Mouse (Mus musculus) cerebral cortex, adult 2 months (tissue): ENCODE data around the gene Mast3.

Experiments used
- WGBS: fragments of 180-500 bp; shearing (Covaris S2); methylation state at CpG from one replicate; pipeline ENCODE4 v1.1.7; 2018; 5-methylcytosine and 5-hydroxymethylcytosine counted together

Mast3 gene

DNA sequence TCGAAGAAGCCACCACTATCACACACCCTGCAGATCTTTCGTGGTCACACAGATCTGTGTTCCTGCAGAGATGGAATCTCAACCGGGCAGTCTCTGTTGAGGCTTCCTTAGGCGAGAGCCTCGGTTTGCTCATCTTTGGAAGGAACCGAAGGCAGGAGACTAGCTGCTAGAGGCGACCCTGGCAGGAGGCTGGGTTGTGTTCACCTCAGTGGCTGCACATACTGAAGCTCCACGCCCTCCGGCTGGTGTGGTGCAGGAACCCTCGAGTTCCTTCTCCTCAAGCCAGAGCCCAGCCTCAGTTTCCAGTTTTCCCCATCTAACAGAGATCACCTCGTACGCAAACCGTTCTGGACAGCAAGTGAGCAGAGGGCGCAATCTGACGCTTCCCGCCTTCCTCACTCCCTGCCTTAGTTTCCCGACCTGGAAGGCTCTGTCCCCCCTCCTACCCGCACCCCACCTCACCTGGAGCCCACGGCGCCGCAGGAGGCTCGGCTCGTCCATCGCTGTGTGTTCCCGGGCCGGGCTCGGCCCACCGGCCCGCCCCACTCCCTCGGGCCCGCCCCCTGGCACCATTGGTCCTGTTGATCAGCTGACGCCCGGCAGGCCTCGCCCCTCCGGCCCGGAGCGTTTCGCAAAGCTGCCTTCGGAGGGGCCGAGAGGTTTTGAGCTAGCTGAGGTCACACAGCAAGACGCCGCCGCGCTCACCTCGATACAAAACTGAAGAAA is at the start of gene Mast3:
TSS of gene Mast3 (minus strand) at position 574 of the 726 bp plus-strand sequence.
- 1% methylated on average over 45 of the region's 45 CpGs for WGBS

GRCm38 (mm10) chr8:70853863-70854262 is 49.0 kb upstream of the Mast3 start:
- WGBS, result 88% methylated on average over 2 of the region's 2 CpGs

- 94% methylated on average over 41 of the region's 41 CpGs for WGBS
Measured at GRCm38 (mm10) chr8:70852595-70853231, 47.9 kb upstream of the Mast3 start.

GRCm38 (mm10) chr8:70851837-70852236 is 47.0 kb upstream of the Mast3 start:
- WGBS, result 81% methylated on average over 6 of the region's 6 CpGs

DNA sequence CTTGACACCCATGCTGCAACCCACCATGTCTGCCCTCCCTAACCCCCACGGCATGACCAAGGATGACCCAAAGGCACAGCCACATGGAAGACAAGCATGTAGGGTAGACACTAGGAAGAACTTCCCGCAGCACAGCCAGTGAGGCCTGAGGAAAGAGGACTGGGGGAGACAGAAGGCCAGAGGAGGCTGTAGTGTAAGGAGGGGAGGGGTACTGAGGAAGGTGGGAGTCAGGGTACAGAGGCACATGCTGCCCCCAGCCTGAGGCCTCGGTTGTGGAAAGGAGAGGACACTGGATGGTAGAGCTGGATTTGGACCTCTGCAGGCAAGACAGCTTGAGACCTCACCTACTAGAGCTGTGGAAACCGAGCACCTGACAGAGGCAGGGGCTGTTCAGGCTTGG is 46.1 kb upstream of the Mast3 start:
- 92% methylated on average over 4 of the region's 4 CpGs for WGBS

DNA sequence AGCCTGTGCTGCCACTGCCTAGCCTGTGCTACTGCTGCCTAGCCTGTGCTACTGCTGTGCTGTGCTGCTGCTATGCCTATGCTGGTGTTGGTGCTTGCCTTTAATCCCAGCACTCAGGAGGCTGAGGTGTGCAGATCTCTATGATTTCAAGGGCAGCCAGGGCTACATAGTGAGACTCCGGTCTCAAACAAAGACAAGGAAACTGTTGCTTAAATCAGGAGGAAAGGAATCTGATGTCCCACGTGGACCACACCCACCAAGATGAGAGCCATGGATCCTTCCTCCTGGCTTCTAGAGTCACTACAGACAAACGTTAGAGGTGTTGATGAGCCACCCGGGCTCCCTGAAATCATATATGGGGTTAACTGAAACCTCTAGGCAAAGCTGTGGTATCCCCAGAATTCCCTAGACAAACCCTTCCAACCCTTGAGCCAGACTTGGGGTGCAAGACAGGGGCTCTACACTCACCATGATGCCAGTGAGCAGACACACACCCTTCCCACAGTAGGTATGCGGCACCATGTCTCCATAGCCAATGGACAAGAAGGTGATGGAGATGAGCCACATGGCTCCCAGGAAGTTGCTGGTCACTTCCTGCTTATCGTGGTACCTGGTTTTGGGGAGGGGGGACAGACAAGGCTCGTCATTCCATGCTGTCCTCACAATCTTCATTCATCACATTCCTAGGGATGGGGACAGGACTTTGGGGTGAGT is 45.4 kb upstream of the Mast3 start:
- WGBS, result 85% methylated on average over 7 of the region's 7 CpGs

DNA sequence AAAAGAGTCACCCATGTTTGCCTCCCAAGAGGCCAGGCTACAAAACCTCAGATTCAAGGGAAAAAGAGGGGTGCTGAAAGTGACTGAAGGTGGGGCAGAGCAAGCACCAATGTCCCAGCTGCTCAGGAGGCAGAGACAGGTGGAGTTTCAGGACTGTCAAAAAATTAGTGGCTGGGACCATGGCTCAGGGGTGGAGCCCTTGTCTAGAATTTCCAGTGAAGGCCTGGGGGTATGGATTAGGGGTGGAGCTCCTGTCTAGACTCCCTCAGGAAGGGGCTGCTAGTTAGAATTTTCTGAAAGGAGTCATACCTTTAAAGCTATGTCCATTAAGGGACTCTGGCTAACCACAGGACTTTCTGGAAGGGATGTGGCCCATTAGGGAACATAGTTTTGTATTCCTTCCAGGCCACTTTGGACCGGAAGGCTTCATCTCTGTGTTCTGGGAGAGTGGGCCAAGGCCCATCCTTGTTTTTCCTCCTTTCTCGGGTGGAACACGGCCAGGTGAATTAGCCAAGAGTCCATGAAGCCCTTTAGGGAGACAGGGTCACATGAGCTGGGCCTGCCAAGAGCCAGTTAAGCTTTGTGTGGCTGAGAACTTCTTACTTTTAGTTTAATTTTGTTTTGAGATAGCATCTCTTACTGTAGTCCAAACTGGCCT is 44.6 kb upstream of the Mast3 start:
- WGBS, result 85% methylated on average over 3 of the region's 3 CpGs

DNA sequence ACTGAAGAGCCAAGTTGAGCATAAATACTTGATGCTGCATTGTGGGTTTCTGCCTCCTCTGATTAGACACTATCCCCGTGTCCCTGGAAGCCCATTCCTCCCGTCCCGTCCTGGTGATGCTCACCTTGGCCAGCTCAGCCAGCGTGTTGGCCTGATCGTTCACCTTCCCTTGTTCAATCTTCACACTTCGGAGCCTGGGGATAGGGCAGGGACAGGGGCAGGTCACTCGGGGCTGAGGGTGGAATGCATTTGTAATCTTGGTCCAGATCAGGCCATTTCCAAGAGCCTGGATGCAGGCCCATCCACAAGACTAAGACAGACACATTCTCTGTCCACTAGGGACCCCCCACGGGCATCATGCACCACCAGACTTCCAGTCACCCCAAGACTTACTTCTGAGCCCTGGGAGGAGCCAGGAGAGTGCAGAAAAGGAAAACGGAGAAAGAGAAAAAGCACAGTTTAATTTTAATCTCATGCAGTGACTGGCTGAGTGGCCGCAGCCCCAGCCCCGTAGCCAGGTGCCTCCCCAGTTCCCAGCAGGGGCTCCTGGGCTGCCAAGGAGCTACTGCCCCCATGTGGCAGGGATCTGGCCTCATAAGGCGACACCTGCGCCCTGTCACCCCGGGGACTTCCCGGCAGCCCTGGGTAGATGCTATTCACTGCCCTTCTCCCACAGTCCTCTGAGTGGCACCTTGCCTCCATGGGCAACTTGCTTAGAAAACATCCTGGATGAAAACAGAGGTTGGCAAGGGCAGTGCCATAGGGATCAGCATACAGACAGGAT is 41.7 kb upstream of the Mast3 start:
- 59% methylated on average over 15 of the region's 15 CpGs for WGBS

GRCm38 (mm10) chr8:70845108-70845507 is 40.3 kb upstream of the Mast3 start:
- 54% methylated on average over 5 of the region's 5 CpGs for WGBS

GRCm38 (mm10) chr8:70844523-70844922 is 39.7 kb upstream of the Mast3 start:
- WGBS, result 14% methylated on average over 6 of the region's 6 CpGs

- 90% methylated on average over 8 of the region's 8 CpGs for WGBS
Measured at GRCm38 (mm10) chr8:70843941-70844340, 39.1 kb upstream of the Mast3 start.

- 88% methylated on average over 5 of the region's 5 CpGs for WGBS
Measured at GRCm38 (mm10) chr8:70843214-70843773, 38.4 kb upstream of the Mast3 start.

DNA sequence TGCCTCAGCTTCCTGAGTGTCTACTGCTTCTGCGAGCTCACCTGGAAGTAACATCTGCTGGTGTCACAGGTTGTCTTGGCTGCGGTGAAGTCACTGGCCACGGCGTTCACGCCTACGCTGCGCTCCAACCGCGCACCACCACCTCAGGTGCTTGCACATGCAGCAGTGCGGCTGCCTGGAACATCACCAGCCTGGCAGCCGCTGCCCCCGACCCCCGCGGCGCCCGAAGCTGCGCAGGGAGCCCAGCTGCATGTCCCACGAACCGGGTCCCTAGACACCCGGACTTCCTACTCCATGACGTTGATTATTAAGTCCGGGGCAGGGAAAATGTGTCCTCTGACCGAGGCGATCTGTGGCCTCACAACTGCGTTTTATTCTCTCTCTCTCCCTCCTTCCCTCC is 37.6 kb upstream of the Mast3 start:
- 79% methylated on average over 25 of the region's 25 CpGs for WGBS

DNA sequence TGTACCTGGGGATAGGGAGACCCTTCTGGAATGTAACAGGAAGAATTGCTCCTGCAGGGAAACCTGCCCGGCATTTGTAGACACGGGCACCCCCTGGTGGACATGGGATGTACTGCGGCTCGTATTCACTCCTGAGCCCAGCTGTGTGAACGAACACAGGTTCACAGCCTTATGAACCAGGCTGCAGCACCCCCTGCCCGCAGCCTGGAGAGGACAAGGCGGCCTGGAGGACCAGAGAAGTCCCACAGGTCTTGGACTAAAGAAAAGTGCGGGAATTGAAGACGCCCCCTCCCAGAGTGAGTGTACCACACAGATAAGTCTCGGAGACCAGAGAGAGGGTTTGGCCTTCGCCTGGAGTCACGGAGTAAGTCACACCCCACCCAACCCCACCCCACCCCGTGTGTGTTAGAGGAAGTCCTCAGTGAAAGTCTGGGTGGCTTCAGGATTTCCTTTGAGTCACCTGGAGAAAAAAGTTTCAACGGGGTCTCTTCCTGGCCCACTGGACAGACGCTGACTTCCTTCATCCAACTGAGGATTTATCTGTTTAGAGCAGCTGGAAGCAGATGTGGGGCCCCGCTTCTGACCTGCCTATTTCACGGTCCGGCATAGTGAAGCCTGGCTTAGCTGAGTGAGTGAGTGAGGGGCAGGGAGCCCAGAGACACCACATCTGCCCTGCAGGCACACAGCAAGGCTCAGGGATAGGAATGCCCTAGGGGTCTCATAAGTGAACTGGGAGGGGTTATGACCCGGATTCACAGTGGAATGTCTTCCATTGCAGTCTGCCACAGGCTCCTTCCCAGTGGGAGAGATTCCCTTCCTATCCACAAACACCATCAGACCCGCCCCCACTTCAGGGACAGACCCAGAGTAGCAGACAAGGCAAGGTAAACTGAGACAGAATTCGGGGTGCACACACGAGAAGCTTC is 36.6 kb upstream of the Mast3 start:
- 38% methylated on average over 22 of the region's 22 CpGs for WGBS

- WGBS, result 47% methylated on average over 10 of the region's 10 CpGs
Measured at GRCm38 (mm10) chr8:70840590-70840989, 35.7 kb upstream of the Mast3 start.

DNA sequence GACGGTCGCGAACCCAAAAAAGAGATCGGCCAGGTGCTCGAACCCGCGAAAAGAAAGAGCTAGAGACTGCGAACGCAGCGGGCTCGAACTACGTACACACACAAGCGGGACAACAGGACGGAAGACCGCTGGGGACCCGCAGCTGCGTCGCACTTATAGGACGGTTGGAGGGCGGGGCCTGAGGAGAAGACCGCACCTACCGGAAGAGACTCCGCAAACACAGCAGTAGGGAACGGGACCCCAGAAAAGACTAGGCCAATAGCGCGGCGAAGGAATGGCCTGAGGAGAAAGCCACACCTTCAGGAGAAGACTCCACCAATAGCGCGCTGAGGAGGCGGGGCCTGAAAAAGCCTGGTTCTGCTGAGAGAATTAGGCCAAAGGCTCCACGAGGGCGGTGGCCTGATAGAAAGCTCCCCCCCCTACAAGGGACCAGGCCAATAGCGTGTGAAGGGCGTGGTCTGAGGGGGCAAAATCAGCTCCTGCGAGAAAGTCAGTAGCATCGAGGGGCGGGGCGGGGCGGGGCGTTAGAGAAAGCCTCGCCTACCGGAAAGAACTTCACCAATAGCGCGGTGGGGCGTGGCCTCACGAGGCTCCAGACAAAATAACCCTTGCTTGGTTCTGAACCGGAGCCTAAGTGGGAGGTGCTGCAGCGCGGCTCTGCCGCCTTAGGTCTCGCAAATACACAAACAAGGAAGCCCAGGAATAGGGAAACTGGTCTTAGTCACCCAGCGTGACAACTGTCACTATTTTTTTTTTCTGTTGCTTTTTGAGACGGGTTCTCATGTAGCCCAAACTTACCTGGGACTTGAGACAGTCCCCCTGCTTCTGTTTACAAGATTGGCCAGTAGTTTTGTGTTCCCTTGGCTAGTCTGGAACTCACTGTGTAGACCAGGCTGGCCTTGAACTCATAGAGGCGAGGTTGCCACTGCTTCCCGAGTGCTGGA is 34.8 kb upstream of the Mast3 start, which contains the start of gene Arrdc2:
TSS of gene Arrdc2 (minus strand) at position 313 of the 944 bp plus-strand sequence.
- 2% methylated on average over 55 of the region's 55 CpGs for WGBS

GRCm38 (mm10) chr8:70838654-70839407 is 34.0 kb upstream of the Mast3 start:
- 2% methylated on average over 66 of the region's 66 CpGs for WGBS

DNA sequence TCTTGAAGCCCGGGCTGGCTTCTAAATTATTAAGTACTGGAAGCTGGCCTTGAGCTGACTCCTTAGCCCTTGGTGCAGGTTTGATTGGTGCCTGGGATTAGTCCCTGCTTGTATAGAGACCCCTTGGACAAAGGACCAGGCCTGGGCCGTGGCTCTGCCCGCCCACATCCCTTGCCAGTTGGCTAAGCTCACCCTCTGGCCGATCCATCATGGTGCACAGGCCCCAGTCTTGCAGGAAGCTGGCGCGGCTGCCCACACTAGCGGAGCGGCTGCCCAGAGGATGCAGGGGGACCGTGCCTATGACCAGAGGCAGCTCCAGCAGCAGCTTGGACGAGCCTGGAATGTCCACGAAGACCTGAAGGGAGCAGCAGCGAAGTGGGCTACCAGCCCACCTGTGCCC is 31.8 kb upstream of the Mast3 start:
- WGBS, result 79% methylated on average over 12 of the region's 12 CpGs
